Mouse (Mus musculus) heart, embryonic 14.5 days (tissue): ENCODE results near the gene Cyb5r1. TPM values are rescaled to one million over a fixed set of nuclear protein-coding genes. Genes with fewer than 3 reads are reported as not detected.
A peak's percentile ranks its signal among the peaks of the same experiment; 100 is the strongest.

Experiments
- ATAC-seq: fragments of 200-750 bp; cut with Nextera tagmentation; 2 replicates; pipeline ENCODE4 v1.8.0; 2017; ENCODE audit warnings: low read depth, moderate TSS enrichment; ENCODE audit not compliant: insufficient number of reproducible peaks, insufficient read depth, low FRiP score
- H3K27ac ChIP-seq, 2 experiments: fragments of 200-500 bp in 1 of 2; fragments of 300-500 bp in 1 of 2; sonication (generic) in 1 of 2; replicated peaks in 1 of 2; 2 replicates each; pipeline ENCODE4 v1.5.1; 2012 to 2014; ENCODE audit warnings: low read depth in 2 of 2, low read length in 2 of 2, control low read depth in 1 of 2, mild to moderate bottlenecking in 1 of 2, mixed read lengths in 1 of 2; ENCODE audit not compliant: control insufficient read depth in 1 of 2, insufficient read depth in 1 of 2
- H3K27me3 ChIP-seq: fragments of 300-500 bp; sonication (generic); 2 replicates; pipeline ENCODE4 v1.6.1; 2014; ENCODE audit warnings: mild to moderate bottlenecking, low read length, control low read depth; ENCODE audit not compliant: control insufficient read depth, insufficient read depth
- H3K36me3 ChIP-seq: fragments of 300-500 bp; sonication (generic); 2 replicates; pipeline ENCODE4 v1.6.1; 2014; ENCODE audit warnings: mild to moderate bottlenecking, control low read depth, low read length, mixed read lengths; ENCODE audit not compliant: control insufficient read depth, insufficient read depth
- H3K4me1 ChIP-seq, 2 experiments: fragments of 200-500 bp in 1 of 2; fragments of 300-500 bp in 1 of 2; sonication (generic) in 1 of 2; 2 replicates each; pipeline ENCODE4 v1.6.1; 2012 to 2014; ENCODE audit warnings: low read length in 2 of 2, control low read depth in 1 of 2, mixed read lengths in 1 of 2; ENCODE audit not compliant: control insufficient read depth in 2 of 2, insufficient read depth in 2 of 2
- H3K4me2 ChIP-seq: fragments of 300-500 bp; sonication (generic); 2 replicates; pipeline ENCODE4 v1.6.1; 2014; ENCODE audit warnings: mild to moderate bottlenecking, low read length
- H3K4me3 ChIP-seq, 2 experiments: fragments of 200-500 bp in 1 of 2; fragments of 300-500 bp in 1 of 2; sonication (generic) in 1 of 2; 2 replicates each; pipeline ENCODE4 v1.5.1; 2012 to 2014; ENCODE audit warnings: low read length in 2 of 2, mild to moderate bottlenecking in 2 of 2, control low read depth in 1 of 2, low read depth in 1 of 2, moderate library complexity in 1 of 2; ENCODE audit not compliant: control insufficient read depth in 1 of 2, insufficient read depth in 1 of 2
- H3K9ac ChIP-seq: fragments of 300-500 bp; sonication (generic); 2 replicates; pipeline ENCODE4 v1.6.1; 2014; ENCODE audit warnings: mild to moderate bottlenecking, low read length
- H3K9me3 ChIP-seq: fragments of 300-500 bp; sonication (generic); 2 replicates; pipeline ENCODE4 v1.6.1; 2016; ENCODE audit warnings: low read length, control low read depth; ENCODE audit not compliant: control insufficient read depth
- WGBS: fragments of 180-500 bp; shearing (Covaris S2); extraction: QIAGEN DNeasy Blood & Tissue Kit; methylation state at CpG from one replicate; pipeline ENCODE4 v1.1.7; 2014; 5-methylcytosine and 5-hydroxymethylcytosine counted together
- polyA plus RNA-seq: library from polyadenylated mRNA; unstranded; fragments of >200 nt; fragmentation: Nextera tagmentation; extraction: Ambion mirVana; gene quantifications from 2 replicates; pipeline ENCODE4 v1.2.1, GENCODE M21; 2014

Gene Cyb5r1
- polyA plus RNA-seq, 1 experiment from 2014 or later: 40.6 TPM

GRCm38 (mm10) chr1:134368777-134369337 lies 36.5 kb upstream of the Cyb5r1 start:
- H3K9ac ChIP-seq: no peak overlapping the region
- ATAC-seq: no peak
- no peak overlapping the region for H3K4me3 ChIP-seq
- H3K9me3 ChIP-seq: peaks cover 8% of the 10 kb centered on the region; the same call in 1 of the 2 replicates
- no peaks in the 10 kb centered on the region for H3K27me3 ChIP-seq
- no peaks in the 10 kb centered on the region for H3K36me3 ChIP-seq
- no peaks in the 10 kb centered on the region for H3K4me1 ChIP-seq
- no peak overlapping the region for H3K27ac ChIP-seq
- 49% methylated on average over 9 of the region's 9 CpGs for WGBS
- H3K4me2 ChIP-seq: no peak overlapping the region

DNA sequence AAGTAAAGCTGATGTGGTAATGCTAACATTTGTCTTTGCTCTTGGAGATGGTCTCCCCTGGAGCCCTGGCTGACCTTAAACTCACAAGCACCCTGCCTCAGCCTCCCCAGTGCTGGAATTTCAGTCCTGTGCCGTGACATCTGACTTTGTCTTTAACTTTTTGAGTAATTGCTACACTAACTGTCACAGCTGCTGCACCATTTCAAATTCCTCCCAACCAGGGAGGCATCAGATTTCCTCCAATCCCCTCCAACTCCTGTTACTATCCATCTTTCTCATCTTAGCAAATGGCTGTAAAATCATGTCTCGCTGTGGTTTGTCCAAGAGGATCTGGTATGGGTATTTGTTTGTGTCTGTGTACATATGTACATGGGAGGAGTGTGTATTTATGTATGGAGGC lies 31.2 kb upstream of the Cyb5r1 start:
- no peak overlapping the region for H3K9ac ChIP-seq
- peaks cover 8% of the 10 kb centered on the region; the same call in 1 of the 2 replicates for H3K9me3 ChIP-seq
- no peak overlapping the region for H3K4me2 ChIP-seq
- no peak overlapping the region for H3K27ac ChIP-seq
- WGBS: 62% methylated on average over 2 of the region's 2 CpGs
- H3K27me3 ChIP-seq: no peaks in the 10 kb centered on the region
- ATAC-seq: no peak
- no peaks in the 10 kb centered on the region for H3K36me3 ChIP-seq
- no peaks in the 10 kb centered on the region for H3K4me1 ChIP-seq
- no peak overlapping the region for H3K4me3 ChIP-seq

DNA sequence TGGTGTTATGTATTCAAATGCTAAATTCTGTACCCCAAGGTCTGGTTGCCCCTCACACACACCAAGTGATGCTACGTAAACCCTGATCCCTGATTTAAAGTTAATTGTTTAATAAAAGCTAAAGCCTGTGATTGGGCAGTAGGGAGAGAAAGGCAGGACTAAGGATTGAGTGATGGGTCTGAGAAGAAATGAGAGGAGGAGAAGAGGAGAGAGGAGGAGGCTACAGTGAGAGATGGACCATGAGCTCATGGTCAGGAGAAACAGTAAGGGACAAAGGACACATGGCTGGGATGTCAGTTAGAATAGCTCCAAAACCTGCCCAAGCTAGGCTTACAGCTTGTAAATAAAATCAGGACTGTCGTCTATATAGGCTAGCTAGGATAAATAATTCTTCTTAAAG lies 24.3 kb upstream of the Cyb5r1 start:
- Histone ChIP-seq H3K4me2 (no peak overlapping the region), H3K9me3 (no peaks in the 10 kb centered on the region), H3K9ac (no peak overlapping the region), H3K27me3 (no peaks in the 10 kb centered on the region), H3K36me3 (no peaks in the 10 kb centered on the region), H3K4me1 (peaks cover 5 to 10% of the 10 kb centered on the region in 2 experiments), H3K4me3 (no peak overlapping the region), H3K27ac (no peak overlapping the region)
- ATAC-seq: no peak
- WGBS: 82% methylated on average over 2 of the region's 2 CpGs

DNA sequence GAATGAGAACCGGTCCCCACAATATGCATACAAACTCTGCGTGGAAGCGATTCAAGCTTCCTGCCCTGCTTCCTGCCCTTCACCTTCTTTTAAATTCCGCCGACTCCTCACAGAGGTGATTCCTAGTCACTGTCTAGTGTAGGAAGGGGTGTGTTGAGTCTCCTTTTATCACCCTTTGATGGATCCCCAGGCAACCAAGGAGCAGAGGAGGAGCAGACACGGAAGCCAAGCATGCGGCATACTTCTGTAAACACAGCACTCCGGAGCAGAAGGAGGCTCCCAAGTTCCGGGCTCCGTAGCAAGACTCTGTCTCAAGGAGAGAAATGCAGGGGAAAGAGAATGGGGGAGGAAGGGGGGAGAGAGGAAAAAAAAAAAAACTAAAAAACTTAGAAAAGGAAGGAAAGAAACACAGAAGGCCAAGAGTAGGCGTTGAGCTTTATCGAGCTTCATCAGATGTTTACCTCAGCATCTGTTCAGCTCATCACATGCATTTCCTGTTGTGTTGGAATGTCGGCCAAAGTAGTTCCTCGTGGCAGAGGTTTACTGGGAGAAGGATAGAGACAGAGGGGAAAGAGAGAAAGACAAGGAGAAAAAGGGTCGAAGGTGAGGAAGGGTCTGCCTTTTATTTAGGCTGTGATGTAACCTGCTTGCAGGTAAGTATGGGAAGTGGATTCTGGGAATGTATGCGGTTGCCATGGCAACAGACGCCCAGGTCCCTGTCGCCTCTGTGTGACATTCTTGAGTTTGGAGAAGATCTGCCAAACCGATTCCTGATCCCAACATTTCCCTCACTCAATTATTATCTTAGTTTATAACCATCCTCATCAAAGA lies 23.3 kb upstream of the Cyb5r1 start:
- 2% methylated on average over 19 of the region's 19 CpGs for WGBS
- Histone ChIP-seq H3K9me3 (no peaks in the 10 kb centered on the region), H3K36me3 (no peaks in the 10 kb centered on the region)

DNA sequence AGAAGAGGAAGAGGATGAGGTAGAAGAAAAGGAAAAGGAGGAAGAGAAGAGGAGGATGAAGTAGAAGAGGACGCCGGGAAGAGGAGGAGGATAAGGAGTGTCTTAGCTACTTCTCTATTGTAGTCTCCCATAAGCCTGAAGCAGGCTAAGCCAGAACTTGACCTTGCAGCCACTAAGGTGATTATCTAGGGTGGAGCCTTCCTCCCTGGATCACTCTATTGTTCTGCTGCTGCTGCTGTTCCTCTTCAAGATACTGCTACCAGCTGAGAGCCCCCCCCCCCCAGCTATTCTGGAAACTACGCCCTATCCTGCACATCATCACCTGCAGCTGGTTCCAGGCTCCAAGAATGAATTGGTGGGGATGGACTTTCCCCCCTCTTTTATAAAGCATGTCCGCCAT lies 20.8 kb upstream of the Cyb5r1 start:
- Histone ChIP-seq H3K4me3 (no peak overlapping the region), H3K9ac (no peak overlapping the region), H3K27ac (no peak overlapping the region), H3K4me1 (peaks cover 5 to 10% of the 10 kb centered on the region in 2 experiments), H3K36me3 (no peaks in the 10 kb centered on the region), H3K27me3 (no peaks in the 10 kb centered on the region), H3K9me3 (no peaks in the 10 kb centered on the region), H3K4me2 (no peak overlapping the region)
- no peak for ATAC-seq
- 81% methylated on average over 4 of the region's 4 CpGs for WGBS

More for the DNA sequence above, 23.3 kb upstream of the Cyb5r1 start:
- H3K4me1 ChIP-seq: peaks cover 5 to 10% of the 10 kb centered on the region in 2 experiments
- H3K27ac ChIP-seq: no peak overlapping the region
- H3K4me3 ChIP-seq: peak overlapping the region; percentile 32 to 42
- no peak for ATAC-seq
- no peaks in the 10 kb centered on the region for H3K27me3 ChIP-seq
- peak overlapping the region; percentile 68 for H3K4me2 ChIP-seq
- H3K9ac ChIP-seq: peak overlapping the region; percentile 56

DNA sequence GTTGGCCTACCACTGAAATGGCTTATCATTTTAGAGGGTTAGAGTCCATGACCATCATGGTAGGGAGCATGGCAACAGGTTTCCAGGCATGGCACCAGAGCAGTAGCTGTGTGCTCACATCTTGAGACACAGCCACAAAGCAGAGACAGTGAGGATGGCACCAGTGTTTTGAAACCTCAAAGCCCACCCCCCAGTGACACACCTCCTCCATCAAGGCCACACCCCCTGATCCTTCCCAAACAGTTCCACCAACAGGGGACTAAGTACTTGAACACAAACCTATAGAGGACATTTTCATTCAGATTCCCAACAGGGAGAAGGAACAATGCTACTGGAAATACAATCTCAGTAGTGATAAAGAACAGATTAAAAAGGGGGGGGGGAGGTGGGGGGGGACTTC lies 20.2 kb upstream of the Cyb5r1 start:
- no peaks in the 10 kb centered on the region for H3K27me3 ChIP-seq
- H3K9ac ChIP-seq: no peak overlapping the region
- H3K4me2 ChIP-seq: no peak overlapping the region
- H3K27ac ChIP-seq: no peak overlapping the region
- no peaks in the 10 kb centered on the region for H3K36me3 ChIP-seq
- H3K9me3 ChIP-seq: no peaks in the 10 kb centered on the region
- peaks cover 5 to 10% of the 10 kb centered on the region in 2 experiments for H3K4me1 ChIP-seq
- ATAC-seq: no peak
- H3K4me3 ChIP-seq: no peak overlapping the region

DNA sequence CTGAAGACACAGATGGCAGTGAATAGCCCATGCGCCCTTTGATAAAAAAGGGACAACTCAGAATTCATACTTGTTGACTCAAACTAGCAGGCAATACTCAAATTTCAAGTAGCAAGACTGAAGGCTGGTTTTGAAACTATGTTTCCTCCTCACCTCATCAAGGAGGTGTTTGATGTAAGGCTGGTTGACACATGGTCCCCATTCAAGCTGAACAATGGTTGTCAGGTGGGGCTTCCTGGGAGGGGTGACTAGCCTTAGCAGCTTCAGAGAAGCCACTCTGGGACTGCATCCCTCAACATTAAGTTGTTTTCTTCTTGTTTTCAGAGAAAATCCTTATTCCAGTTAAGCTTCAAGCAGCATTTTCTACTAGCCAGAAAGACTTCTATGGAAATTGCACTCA lies 19.7 kb upstream of the Cyb5r1 start, which contains the start of gene 4933406M09Rik:
Gene 4933406M09Rik (plus strand): TSS at position 275 of the 400 bp plus-strand sequence.
- H3K4me1 ChIP-seq: peaks cover 5 to 10% of the 10 kb centered on the region in 2 experiments
- H3K9ac ChIP-seq: no peak within 1 kb of the TSS
- H3K9me3 ChIP-seq: no peaks in the 10 kb centered on the region
- no peak within 1 kb of the TSS for H3K4me2 ChIP-seq
- no peak within 1 kb of the TSS for H3K27ac ChIP-seq
- no peaks in the 10 kb centered on the region for H3K36me3 ChIP-seq
- no peaks in the 10 kb centered on the region for H3K27me3 ChIP-seq
- WGBS: 100% methylated on average over 1 of the region's 1 CpGs
- no peak within 1 kb of the TSS for H3K4me3 ChIP-seq
- no peak for ATAC-seq
